Mouse (Mus musculus): ENCODE measurements at regions not wholly inside any gene's neighbourhood (a gene's known extent, or its start where the extent isn't known, plus 50 kb on each side); places are given as distances from the start of the nearest gene placed in this dataset.

GRCm38 (mm10) chr10:111382206-111382930 is 83.9 kb downstream of the Bbs10 start:
- Histone ChIP-seq H3K27me3 (ENCODE audit: insufficient read depth, low read length) (peaks cover 14% of the 10 kb centered on the region), H3K4me3 (replicated peaks; ENCODE audit: low read length) (no peak overlapping the region), H3K36me3 (ENCODE audit: insufficient read depth, low read length) (no peaks in the 10 kb centered on the region), H3K9me3 (ENCODE audit: low read length) (no peaks in the 10 kb centered on the region), H3K4me1 (replicated peaks; ENCODE audit: low read depth, low read length) (peaks cover 46% of the 10 kb centered on the region)
- TF ChIP-seq NANOG (IDR thresholded peaks at IDR 0.05; ENCODE audit: borderline replicate concordance, low read length) (no peak), CTCF (conservative IDR thresholded peaks at IDR 0.05; ENCODE audit: low read length) (no peak)

DNA sequence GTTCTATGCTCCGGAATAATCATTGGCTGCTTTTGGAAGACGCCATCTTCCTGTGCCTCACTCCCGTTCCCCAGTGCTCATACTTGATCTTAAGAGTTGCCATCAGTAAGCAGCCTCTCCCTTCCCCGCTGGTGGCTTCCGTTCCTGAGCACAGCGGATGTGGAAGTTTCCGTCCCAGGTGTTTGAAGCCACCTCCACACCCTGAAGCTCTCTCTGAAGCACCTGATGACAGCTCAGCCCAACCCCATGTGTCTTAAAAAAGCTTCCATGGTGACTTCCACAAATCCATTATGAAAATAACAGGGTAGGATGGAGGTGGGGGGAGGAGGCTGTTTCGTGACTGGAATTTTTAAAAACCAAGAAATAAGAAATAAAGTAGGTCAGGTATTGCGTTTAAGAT is 87.1 kb downstream of the Bbs10 start:
- peaks cover 19% of the 10 kb centered on the region for H3K27me3 ChIP-seq (ENCODE audit: insufficient read depth, low read length)
- TF ChIP-seq POU5F1 (IDR thresholded peaks at IDR 0.05; ENCODE audit: borderline replicate concordance, low read length) (no peak), NANOG (IDR thresholded peaks at IDR 0.05; ENCODE audit: borderline replicate concordance, low read length) (no peak), CTCF (conservative IDR thresholded peaks at IDR 0.05; ENCODE audit: low read length) (no peak)
- no peaks in the 10 kb centered on the region for H3K9me3 ChIP-seq (ENCODE audit: low read length)
- no peaks in the 10 kb centered on the region for H3K36me3 ChIP-seq (ENCODE audit: insufficient read depth, low read length)
- H3K4me1 ChIP-seq (replicated peaks; ENCODE audit: low read depth, low read length) = peaks cover 41% of the 10 kb centered on the region
- no peak overlapping the region for H3K4me3 ChIP-seq (replicated peaks; ENCODE audit: low read length)

DNA sequence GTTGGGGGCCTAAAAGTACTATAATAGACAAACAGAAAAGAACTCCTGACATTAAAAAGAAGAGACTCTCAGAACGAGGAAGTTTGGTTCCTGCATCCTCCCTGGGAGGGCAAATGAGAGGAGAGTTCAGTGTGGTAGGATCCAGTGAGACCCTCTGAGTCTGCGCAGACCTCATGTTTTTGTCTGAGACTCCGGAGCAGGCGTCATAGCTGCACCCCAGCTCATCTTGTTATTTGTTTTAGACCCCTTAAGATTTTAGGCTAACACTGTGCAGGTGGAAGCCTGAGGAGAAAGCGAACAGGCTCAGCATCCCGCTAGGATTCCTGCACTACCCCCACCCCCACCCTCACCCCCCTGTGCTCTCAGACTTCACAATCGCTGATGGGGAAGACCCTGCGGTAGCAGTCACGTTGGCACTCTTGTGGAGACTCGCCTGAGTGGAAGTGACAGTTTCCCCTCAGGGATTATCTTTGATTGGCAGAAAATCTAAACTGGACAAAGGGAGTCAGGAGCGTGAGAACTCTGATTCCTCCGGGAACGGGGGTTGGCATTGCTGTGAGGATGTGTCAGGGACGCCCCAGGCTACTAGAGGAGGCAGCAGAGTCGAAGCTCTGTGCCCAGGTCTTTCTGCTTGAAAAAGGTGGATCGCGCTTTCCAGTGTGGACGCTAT is 85.0 kb upstream of the Nap1l1 start:
- Histone ChIP-seq H3K27me3 (ENCODE audit: insufficient read depth, low read length) (peaks cover 8% of the 10 kb centered on the region; the same call in 1 of the 2 replicates), H3K4me1 (replicated peaks; ENCODE audit: low read depth, low read length) (peaks cover 27% of the 10 kb centered on the region), H3K9me3 (ENCODE audit: low read length) (no peaks in the 10 kb centered on the region), H3K4me3 (replicated peaks; ENCODE audit: low read length) (no peak overlapping the region), H3K36me3 (ENCODE audit: insufficient read depth, low read length) (no peaks in the 10 kb centered on the region)
- no peak for TF ChIP-seq POU5F1 (IDR thresholded peaks at IDR 0.05; ENCODE audit: borderline replicate concordance, low read length)
- no peak for TF ChIP-seq NANOG (IDR thresholded peaks at IDR 0.05; ENCODE audit: borderline replicate concordance, low read length)
- no peak for TF ChIP-seq CTCF (conservative IDR thresholded peaks at IDR 0.05; ENCODE audit: low read length)

- H3K4me1 ChIP-seq (replicated peaks; ENCODE audit: low read depth, low read length) = peaks cover 27% of the 10 kb centered on the region
- H3K27me3 ChIP-seq (ENCODE audit: insufficient read depth, low read length) = peaks cover 8% of the 10 kb centered on the region; the same call in 1 of the 2 replicates
Observed at GRCm38 (mm10) chr10:111388545-111389320, 84.3 kb upstream of the Nap1l1 start.

DNA sequence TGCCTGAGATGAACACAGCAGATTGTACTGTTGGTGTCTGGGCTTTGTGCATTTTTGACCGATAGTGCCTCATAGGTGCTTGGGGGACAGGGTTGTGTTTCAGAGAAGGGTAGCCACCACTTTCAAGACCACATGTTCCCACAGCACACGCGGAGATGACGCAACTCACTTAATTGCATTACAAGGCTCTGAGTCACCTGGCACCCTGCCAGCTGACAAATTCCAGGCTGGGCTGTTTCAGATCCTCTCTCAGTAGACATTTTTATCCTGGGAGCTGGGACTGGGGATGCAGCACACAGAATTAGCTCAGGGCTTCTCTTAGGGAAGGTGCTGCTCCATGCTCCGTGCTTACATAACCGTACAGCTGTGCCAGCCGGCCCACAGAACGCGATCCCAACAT is 83.1 kb upstream of the Nap1l1 start:
- Histone ChIP-seq H3K9me3 (ENCODE audit: low read length) (peaks cover 5% of the 10 kb centered on the region), H3K27me3 (ENCODE audit: insufficient read depth, low read length) (peaks cover 8% of the 10 kb centered on the region; the same call in 1 of the 2 replicates), H3K4me3 (replicated peaks; ENCODE audit: low read length) (no peak overlapping the region), H3K4me1 (replicated peaks; ENCODE audit: low read depth, low read length) (peaks cover 27% of the 10 kb centered on the region), H3K36me3 (ENCODE audit: insufficient read depth, low read length) (no peaks in the 10 kb centered on the region)
- TF ChIP-seq CTCF (conservative IDR thresholded peaks at IDR 0.05; ENCODE audit: low read length) = no peak

More at GRCm38 (mm10) chr10:111388545-111389320, 84.3 kb upstream of the Nap1l1 start:
- Histone ChIP-seq H3K36me3 (ENCODE audit: insufficient read depth, low read length) (no peaks in the 10 kb centered on the region), H3K9me3 (ENCODE audit: low read length) (peaks cover 3% of the 10 kb centered on the region), H3K4me3 (replicated peaks; ENCODE audit: low read length) (no peak overlapping the region)
- TF ChIP-seq NANOG (IDR thresholded peaks at IDR 0.05; ENCODE audit: borderline replicate concordance, low read length) = no peak
- TF ChIP-seq POU5F1 (IDR thresholded peaks at IDR 0.05; ENCODE audit: borderline replicate concordance, low read length) = no peak
- no peak for TF ChIP-seq CTCF (conservative IDR thresholded peaks at IDR 0.05; ENCODE audit: low read length)

DNA sequence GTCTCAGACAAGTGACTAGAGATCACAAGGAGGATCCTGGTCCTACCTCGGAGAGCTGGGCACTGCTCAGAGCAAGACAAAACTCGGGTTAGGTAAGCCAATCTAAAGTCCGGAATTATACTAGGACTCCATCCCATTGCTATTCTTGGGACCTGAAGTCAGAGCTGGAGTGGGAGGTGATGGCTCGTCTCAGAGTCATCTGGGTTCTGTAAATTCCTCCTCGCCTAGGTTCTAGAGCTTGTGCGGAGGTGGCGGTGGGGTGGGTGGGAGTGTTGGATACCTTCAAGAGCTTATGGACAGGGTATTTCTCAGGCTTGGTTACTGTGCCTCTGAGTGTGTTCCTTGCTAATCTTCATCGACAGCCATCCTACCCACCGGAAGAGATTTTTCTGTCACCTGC is 78.6 kb upstream of the Nap1l1 start:
- Histone ChIP-seq H3K4me1 (replicated peaks; ENCODE audit: low read depth, low read length) (peaks cover 14% of the 10 kb centered on the region), H3K4me3 (replicated peaks; ENCODE audit: low read length) (no peak overlapping the region), H3K9me3 (ENCODE audit: low read length) (peaks cover 5% of the 10 kb centered on the region), H3K36me3 (ENCODE audit: insufficient read depth, low read length) (no peaks in the 10 kb centered on the region), H3K27me3 (ENCODE audit: insufficient read depth, low read length) (no peaks in the 10 kb centered on the region)
- TF ChIP-seq CTCF (conservative IDR thresholded peaks at IDR 0.05; ENCODE audit: low read length) (no peak), NANOG (IDR thresholded peaks at IDR 0.05; ENCODE audit: borderline replicate concordance, low read length) (no peak), POU5F1 (IDR thresholded peaks at IDR 0.05; ENCODE audit: borderline replicate concordance, low read length) (no peak)

- Histone ChIP-seq H3K9me3 (ENCODE audit: low read length) (peaks cover 33% of the 10 kb centered on the region), H3K4me3 (replicated peaks; ENCODE audit: low read length) (no peak overlapping the region), H3K27me3 (ENCODE audit: insufficient read depth, low read length) (no peaks in the 10 kb centered on the region)
Observed at GRCm38 (mm10) chr10:111405071-111405470, 68.0 kb upstream of the Nap1l1 start.

DNA sequence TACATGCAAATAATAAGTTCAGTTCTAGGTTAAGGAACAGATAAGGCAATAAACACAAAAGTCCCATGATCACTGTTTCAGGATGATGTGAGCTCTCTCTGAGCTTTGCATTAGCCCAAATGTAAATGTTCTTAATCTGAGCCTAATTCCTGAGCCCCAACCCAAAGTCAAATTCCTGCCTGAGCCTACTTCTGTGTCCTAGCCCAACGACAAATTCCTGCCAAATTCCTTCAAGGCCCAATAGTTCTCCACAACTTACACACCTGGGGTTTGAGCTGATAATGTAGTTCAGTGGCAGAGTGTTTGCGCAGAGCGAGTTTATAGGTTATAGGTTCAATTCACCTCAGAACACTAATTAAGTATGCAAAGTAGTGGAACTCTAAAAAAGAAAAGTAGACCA is 64.1 kb upstream of the Nap1l1 start:
- Histone ChIP-seq H3K4me1 (replicated peaks; ENCODE audit: low read depth, low read length) (peaks cover 58% of the 10 kb centered on the region), H3K4me3 (replicated peaks; ENCODE audit: low read length) (peak overlapping the region; percentile 49), H3K9me3 (ENCODE audit: low read length) (peaks cover 17% of the 10 kb centered on the region), H3K36me3 (ENCODE audit: insufficient read depth, low read length) (no peaks in the 10 kb centered on the region), H3K27me3 (ENCODE audit: insufficient read depth, low read length) (no peaks in the 10 kb centered on the region)
- TF ChIP-seq POU5F1 (IDR thresholded peaks at IDR 0.05; ENCODE audit: borderline replicate concordance, low read length) (no peak), NANOG (IDR thresholded peaks at IDR 0.05; ENCODE audit: borderline replicate concordance, low read length) (no peak), CTCF (conservative IDR thresholded peaks at IDR 0.05; ENCODE audit: low read length) (no peak)

More at GRCm38 (mm10) chr10:111405071-111405470, 68.0 kb upstream of the Nap1l1 start:
- peaks cover 28% of the 10 kb centered on the region for H3K4me1 ChIP-seq (replicated peaks; ENCODE audit: low read depth, low read length)
- no peaks in the 10 kb centered on the region for H3K36me3 ChIP-seq (ENCODE audit: insufficient read depth, low read length)
- TF ChIP-seq NANOG (IDR thresholded peaks at IDR 0.05; ENCODE audit: borderline replicate concordance, low read length) (no peak), POU5F1 (IDR thresholded peaks at IDR 0.05; ENCODE audit: borderline replicate concordance, low read length) (no peak), CTCF (conservative IDR thresholded peaks at IDR 0.05; ENCODE audit: low read length) (no peak)
